Mouse (Mus musculus): ENCODE measurements around the gene Tesk1.

Tesk1 gene

DNA sequence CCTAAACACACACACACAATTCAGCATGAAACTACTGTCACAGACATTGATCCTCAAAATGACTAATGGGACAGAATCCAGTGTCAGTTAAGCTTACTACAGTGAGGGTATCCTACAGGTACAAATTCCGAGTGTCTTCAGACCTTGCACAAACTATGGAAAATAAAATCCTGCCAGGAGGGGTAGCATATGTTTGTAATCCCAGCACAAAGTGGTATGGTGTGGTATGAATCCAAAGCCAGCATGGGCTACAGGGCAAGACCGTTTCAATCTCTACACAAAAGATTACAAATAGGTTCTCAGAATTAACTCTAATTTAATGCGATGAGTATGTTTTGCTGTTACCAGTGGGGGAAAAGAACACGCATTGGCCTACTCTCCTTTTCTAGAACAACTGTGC is at the start of gene Tesk1:
Gene Tesk1 (plus strand): TSS at position 301 of the 400 bp plus-strand sequence.
- DNase-seq (ENCODE audit: low read depth) = no peak

GRCm38 (mm10) chr4:43394345-43394891 is 47.3 kb upstream of the Tesk1 start:
- no peak for DNase-seq (ENCODE audit: low read depth)

DNA sequence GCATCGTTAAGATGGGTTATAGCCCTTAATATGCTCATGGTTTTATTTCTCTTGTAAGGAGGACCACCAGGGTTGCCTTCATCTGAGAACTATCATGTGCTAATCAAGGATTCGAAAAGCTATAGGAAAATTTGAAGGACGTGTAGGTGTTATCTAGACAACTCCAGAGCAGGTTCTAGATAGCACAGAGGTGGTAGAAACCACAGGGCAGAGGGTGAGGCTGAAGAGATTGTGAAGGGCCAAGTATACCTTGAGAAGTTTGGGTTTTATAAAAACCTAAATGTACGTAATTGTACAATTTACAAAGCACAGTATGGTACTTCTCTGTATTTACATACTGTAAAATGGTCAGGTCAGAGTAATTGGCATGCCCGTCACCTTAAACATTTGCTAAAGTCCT is 46.6 kb upstream of the Tesk1 start:
- no peak for DNase-seq (ENCODE audit: low read depth)

DNA sequence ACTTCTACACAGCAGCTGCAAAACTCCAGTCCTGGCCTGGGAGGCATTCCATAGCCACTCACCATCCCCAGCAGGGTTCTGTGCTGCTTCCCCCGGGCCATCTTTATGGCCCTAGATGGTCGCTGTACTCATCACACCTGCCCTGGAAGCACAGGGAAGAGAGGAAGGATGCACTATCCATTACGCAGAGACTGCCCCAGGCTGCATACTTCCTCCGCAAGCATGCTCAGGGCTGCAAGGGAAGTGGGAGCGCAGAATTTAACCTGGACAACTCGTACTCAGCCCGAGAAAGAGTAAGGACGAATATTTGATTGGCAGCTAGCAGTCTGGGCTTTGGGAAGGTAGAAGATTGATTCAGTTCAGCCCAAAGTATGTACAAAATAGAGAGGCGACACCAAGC is 45.9 kb upstream of the Tesk1 start:
- DNase-seq (ENCODE audit: low read depth) = no peak

DNA sequence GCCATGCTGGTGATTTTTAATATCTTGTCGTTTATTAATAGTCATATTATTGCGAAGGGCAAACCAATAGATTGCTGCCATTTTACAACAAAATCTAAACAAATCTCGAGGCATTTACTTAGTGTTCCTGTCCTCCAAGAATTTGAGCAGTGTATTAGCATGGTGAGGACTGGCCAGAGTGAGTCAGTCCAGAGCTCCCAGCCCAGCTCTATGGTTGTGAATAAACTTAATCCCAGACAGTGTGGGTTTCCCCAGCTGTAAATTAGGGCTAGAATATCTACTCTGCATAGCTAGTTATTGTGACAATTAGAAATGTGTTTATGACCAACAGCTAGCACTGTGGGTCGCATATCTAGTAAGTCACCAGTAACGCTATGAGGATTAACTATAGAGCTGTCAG is 45.4 kb upstream of the Tesk1 start:
- no peak for DNase-seq (ENCODE audit: low read depth)

DNA sequence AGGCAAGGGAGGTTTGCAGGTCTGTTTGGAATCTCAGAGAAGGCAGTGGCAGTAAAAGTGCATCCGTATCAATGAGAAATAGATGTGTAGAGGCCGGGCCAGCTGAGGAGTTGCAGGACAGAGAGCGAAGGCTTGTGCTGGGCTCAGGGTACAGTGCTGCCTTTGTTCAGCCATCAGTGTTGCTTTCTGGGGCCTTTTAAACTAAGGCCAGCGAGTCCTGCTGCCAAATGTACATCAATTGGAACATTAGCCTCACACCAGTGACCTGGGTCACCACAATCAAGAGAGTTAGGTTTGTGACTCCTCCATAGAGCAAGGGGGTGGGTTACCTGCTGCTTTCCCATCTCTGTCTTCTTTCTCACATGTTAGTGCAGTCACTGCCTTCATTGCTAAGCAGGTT is 43.7 kb upstream of the Tesk1 start:
- DNase-seq (ENCODE audit: low read depth) = no peak

GRCm38 (mm10) chr4:43398829-43399331 is 42.9 kb upstream of the Tesk1 start:
- no peak for DNase-seq (ENCODE audit: low read depth)

DNA sequence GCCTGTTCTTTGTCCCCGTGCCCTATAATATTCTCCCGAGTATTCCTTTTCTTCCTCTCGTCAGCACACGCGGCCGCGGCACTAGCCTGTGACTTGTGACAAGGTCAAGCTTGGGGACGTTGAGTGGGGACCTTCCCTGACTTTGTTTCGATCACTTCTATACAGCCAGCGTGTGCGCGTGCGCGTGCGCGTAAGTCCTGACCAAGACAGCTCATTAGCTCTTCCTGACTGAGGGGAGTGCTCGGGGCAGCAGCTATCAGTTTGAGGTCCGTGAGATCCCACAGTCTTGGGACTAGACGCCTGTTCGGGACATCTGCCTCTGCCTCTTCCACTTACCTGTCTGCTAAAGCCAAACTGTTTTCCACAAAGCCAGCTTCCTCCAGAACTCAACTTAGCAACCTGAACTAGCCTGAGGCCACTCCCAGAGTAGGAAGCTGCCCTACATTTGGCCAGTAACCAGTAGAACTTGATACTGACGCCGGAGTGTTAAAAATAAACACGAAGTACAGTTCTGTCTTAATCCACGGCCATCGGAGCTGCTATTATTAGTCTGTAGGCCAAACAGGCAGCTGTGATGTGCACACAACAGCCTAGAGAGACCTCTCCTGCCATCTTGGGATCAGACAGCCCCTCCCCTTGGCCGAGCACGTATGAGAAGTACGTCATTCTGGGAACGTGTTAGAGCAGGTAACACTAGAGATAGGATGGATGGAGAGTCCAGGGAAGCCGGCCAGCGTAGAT is 42.2 kb upstream of the Tesk1 start:
- DNase-seq (ENCODE audit: low read depth) = no peak

DNA sequence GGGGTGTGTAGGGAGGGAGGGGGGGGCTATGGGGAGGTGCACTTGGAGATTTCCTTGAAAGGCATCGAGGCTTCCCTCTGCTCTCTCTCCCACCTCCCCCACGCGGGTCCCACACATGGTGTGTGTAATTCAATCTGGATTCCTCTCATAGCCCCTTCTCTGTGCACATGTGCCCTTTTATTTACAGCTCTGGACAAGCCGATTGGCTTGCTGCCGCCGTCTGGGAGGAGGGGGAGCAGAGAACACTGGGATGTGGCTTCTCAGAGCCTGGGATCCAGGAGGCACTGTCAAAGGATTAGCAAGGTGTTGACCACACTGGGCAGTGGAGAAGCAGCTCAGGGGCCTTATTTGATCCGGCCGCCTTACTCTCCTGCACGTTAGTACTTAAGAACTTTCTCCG is 40.8 kb upstream of the Tesk1 start:
- no peak for DNase-seq (ENCODE audit: low read depth)

- DNase-seq (ENCODE audit: low read depth) = no peak
These were observed 40.3 kb upstream of the Tesk1 start for GRCm38 (mm10) chr4:43401486-43401885.

DNA sequence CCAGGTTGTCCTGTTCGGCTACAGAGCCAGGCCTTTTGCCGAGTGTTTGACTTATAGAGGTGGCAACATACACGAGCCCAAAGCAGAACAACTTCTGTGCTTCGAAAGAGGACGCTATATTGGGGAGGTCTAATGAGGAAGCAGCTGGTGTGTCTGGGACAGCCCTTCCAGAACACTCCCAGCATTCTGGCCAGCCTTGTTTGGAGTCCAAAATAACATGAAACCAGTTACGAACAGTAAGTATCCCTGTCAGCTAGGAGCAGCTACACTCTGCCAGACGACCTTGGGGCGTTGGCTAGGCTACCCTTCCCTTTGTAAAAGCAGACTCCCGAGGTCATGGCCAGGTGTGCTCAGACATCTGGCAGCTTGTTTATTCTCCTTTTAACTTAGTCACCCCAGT is 39.5 kb upstream of the Tesk1 start:
- DNase-seq (ENCODE audit: low read depth) = no peak

GRCm38 (mm10) chr4:43404697-43405096 is 37.0 kb upstream of the Tesk1 start:
- DNase-seq (ENCODE audit: low read depth) = no peak

DNA sequence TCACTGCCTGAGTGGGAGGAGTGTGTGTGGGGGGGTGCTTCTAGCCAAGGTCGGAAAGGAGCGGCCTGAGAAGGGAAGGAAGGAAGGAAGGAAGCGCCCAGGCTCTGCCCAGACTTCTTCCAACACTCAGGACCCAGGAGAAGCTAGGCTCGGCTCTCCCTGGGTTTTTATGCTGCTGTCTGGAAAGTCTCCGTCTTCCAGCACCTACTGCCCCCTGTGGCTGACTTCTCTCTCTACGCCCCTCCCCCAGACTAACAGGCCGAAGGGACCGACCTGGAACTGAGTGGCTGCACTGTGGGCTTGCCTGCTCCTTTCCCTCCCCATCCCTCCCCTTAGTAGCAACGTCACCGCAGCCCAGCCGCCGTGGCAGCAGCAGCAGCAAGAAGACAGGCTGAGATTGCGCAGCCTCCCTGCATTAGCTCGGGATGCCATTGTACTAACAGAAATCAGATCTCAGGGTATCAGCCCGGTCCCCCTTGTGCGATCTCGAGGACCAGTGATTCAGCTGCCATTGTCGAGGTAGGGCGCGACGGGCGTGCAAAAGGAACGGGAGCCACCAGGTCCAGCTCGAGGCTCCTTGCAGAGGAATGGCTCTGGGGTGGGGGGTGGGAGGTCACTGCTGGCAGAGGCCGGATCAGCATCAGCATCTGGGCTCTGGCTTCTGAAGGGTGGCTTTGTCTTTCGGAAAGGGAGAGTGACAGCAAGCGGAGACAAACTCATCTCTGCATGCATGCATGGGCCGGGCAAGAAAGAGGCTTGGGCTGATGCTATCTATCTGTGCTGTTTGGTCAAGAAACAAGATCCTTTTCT is 35.4 kb upstream of the Tesk1 start:
- no peak for DNase-seq (ENCODE audit: low read depth)

DNA sequence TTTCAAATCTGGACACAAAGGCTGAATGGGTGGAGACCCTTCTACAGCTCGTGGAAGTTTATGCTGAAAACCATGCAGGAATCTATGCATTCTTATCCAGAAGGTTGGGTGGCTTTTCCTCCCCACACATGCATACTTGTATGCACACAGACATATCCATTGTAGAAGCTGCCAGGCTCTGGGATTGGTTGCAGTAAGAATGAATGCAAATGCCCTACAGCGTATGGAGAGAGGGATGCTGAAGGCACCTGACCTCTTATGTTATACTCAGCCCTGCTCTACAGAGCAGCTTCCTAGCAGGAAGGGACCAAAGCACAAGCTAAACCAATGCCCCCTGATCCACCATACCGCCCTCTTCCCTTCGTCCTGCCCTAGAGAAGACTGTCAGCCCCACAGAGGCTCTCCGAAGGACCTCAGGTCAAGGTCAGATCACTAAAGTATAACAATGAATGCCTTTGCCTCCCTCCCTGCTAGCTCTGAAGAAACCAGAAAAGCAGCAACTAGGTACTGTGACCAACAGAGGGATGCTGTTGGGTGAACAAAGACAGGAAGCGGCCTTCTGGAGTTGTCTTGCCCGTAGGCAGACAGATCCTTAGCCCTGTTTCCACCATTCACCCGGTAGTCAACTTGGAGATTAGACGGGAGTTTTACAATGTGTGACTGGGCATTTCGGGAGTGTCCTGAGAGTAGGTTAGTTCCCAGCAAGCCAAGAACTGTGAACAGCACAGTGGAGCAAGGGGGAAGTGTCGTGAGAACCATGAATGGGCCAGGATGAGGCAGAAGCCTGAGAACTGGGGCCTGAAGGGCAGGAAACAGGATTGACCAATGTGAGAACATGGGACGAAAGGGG is 34.4 kb upstream of the Tesk1 start:
- DNase-seq (ENCODE audit: low read depth) = no peak

GRCm38 (mm10) chr4:43414761-43415160 is 27.0 kb upstream of the Tesk1 start:
- no peak for DNase-seq (ENCODE audit: low read depth)

DNA sequence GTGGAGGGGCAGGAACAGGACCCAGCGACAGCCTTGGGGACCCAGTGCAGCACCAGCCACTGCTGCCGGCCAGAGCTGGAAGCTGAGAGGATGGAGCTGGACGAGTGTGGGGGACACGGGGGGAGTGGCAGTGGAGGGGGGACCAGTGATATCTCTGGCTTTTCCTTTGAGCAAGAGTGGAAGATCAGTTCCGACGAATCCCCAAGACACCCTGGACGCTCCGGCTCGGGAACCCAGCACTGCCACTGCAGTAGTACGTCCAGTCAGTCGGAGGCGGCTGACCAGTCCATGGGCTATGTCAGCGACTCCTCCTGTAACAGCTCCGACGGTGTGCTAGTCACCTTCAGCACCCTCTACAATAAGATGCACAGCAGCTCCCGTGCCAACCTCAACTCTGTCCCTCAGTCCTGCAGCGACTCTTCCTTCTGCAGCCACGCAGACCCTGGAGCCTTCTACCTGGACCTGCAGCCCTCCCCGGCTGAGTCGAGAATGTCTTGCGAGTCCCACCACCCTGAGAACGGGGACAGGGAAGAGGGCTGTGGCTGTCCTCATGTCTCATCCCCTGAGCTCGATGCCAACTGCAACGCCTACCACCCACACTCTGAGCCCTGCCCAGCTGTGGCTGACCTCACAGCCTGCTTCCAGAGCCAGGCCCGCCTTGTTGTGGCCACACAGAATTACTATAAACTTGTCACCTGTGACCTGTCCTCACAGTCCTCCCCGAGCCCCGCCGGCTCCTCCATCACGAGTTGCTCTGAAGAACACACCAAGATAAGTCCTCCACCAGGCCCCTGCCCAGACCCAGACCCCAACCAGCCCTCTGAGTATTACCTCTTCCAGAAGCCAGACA is 26.3 kb upstream of the Tesk1 start:
- no peak for DNase-seq (ENCODE audit: low read depth)

GRCm38 (mm10) chr4:43416071-43416490 is 25.7 kb upstream of the Tesk1 start:
- DNase-seq (ENCODE audit: low read depth) = no peak

DNA sequence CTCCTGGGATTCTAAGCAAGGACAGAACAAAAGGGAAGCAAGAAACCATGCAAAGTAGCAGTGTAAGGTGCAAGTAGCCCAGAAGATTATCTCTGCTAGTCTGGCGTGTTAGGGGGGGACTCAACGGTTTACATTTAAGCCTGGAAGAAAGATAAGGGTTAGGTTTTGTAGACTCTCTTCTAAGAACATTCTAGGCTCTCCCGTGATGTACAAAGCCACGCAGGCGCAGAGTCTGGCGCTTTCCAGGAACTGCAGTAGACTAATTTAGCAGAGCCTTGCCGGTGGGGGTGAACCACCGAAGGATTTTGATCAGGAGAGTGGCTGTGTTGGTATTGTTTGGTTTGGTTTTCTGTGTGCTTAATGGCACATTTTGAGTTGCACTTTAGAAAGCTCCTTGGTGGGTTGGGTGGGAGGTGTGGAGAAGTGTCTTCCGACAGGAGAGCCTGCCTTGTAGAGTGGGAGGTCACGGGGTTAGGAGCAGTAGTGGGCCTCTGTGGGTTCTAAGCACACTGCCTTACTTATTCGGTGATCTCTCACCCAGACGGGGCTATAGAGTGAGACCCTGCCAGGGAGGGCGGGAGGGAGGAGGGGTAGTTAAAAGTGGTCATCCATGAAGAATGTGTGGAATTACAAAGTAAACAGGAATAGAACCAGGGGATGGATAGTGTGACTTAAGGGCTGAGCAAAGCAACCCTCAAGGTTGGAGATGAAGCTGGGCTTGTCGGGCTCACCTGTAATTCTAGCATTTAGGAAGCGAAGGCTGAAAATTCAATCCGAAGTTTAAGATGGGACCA is 24.3 kb upstream of the Tesk1 start:
- DNase-seq (ENCODE audit: low read depth) = no peak

- DNase-seq (ENCODE audit: low read depth) = no peak
These were observed 23.3 kb upstream of the Tesk1 start for GRCm38 (mm10) chr4:43418450-43418849.

GRCm38 (mm10) chr4:43418973-43419656 is 22.6 kb upstream of the Tesk1 start:
- DNase-seq (ENCODE audit: low read depth) = no peak
